Mouse (Mus musculus) myocyte (in vitro differentiated cells): ENCODE results near the gene Ints5.

Experiments used
- MYOD1 ChIP-seq, 3 experiments: IDR thresholded peaks; one replicate each; pipeline ENCODE4 v1.6.1; 2011; ENCODE audit warnings: control low read depth in 2 of 3, low read depth in 2 of 3, mild to moderate bottlenecking in 2 of 3, moderate library complexity in 1 of 3; ENCODE audit not compliant: insufficient read length in 2 of 3, control insufficient read depth in 1 of 3
- MYOG ChIP-seq, 3 experiments: IDR thresholded peaks; one replicate each; pipeline ENCODE4 v1.6.1; 2011; ENCODE audit warnings: control low read depth in 2 of 3, low read depth in 2 of 3, mild to moderate bottlenecking in 2 of 3; ENCODE audit not compliant: insufficient read length in 2 of 3, control insufficient read depth in 1 of 3, insufficient read depth in 1 of 3
- POLR2A ChIP-seq: IDR thresholded peaks from one replicate; pipeline ENCODE4 v1.6.1; 2011; ENCODE audit warnings: low read depth, mild to moderate bottlenecking, control low read depth, moderate library complexity; ENCODE audit not compliant: insufficient read length
- POLR2AphosphoS2 ChIP-seq: IDR thresholded peaks from one replicate; pipeline ENCODE4 v1.6.1; 2011; ENCODE audit warnings: low read depth, control low read depth; ENCODE audit not compliant: insufficient read length
- REST ChIP-seq: IDR thresholded peaks from one replicate; pipeline ENCODE4 v1.6.1; 2011; ENCODE audit warnings: mild to moderate bottlenecking, control low read depth, moderate library complexity; ENCODE audit not compliant: insufficient read depth, insufficient read length
- SRF ChIP-seq: IDR thresholded peaks from one replicate; pipeline ENCODE4 v1.6.1; 2011; ENCODE audit warnings: low read depth; ENCODE audit not compliant: control insufficient read depth, insufficient read length
- TCF12 ChIP-seq: IDR thresholded peaks from one replicate; pipeline ENCODE4 v1.6.1; 2011; ENCODE audit warnings: mild to moderate bottlenecking, control low read depth; ENCODE audit not compliant: poor library complexity, insufficient read depth, severe bottlenecking
- TCF3 ChIP-seq: IDR thresholded peaks from one replicate; pipeline ENCODE4 v1.6.1; 2011; ENCODE audit warnings: low read depth, control low read depth; ENCODE audit not compliant: insufficient read length
- USF1 ChIP-seq: IDR thresholded peaks from one replicate; pipeline ENCODE4 v1.6.1; 2011; ENCODE audit warnings: low read depth, mild to moderate bottlenecking, control low read depth, moderate library complexity

- no peak for TF ChIP-seq SRF
- TF ChIP-seq MYOD1 (IDR thresholded peaks at IDR 0.05; ENCODE audit: control insufficient read depth in 1 of 3, insufficient read length in 2 of 3, low read depth in 2 of 3): no peak
- no peak for TF ChIP-seq POLR2A
- no peak for TF ChIP-seq USF1
- TF ChIP-seq MYOG (IDR thresholded peaks at IDR 0.05; ENCODE audit: control insufficient read depth in 1 of 3, insufficient read depth in 1 of 3, insufficient read length in 2 of 3, low read depth in 2 of 3): no peak
- TF ChIP-seq TCF3: no peak
- TF ChIP-seq REST: no peak
- no peak for TF ChIP-seq TCF12
- TF ChIP-seq POLR2AphosphoS2: no peak
Measured at GRCm38 (mm10) chr19:8945251-8945650, 52.4 kb downstream of the Ints5 start.
